Mouse (Mus musculus): ENCODE measurements at regions not wholly inside any gene's neighbourhood (a gene's known extent, or its start where the extent isn't known, plus 50 kb on each side); places are given as distances from the start of the nearest gene placed in this dataset.

DNA sequence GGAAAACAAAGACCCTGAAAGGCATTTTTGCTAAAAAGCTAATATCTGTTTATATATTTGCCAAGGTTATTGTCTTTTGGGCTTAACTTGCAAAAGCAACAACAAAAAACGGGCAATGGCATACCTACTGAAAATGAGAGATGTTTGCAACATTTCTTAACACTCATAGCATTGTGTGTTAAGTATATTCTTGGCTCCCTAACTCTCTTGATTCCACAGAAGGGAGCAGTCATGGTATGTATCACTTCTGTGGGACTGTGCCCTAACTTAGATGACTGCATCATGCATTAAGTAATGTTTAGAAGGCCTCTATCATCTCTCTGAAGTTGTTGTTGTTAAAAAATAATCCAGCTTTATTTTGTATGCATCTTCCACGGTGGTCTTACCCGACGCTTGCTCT lies 67.5 kb upstream of the Ednrb start:
- no peak for TF ChIP-seq CTCF (IDR thresholded peaks at IDR 0.05; ENCODE audit: control insufficient read depth, insufficient read depth, insufficient replicate concordance, low read depth, low read length)
- no peak for TF ChIP-seq POLR2A (IDR thresholded peaks at IDR 0.05; ENCODE audit: control insufficient read depth, low read depth, low read length)
- H3K36me3 ChIP-seq (ENCODE audit: control insufficient read depth, insufficient read depth, low read length), result no peaks in the 10 kb centered on the region
- no peaks in the 10 kb centered on the region for H3K4me1 ChIP-seq (ENCODE audit: control insufficient read depth, insufficient read depth, low read length)
- H3K27me3 ChIP-seq (ENCODE audit: control insufficient read depth, insufficient read depth, low read length), result no peaks in the 10 kb centered on the region
- H3K4me3 ChIP-seq (ENCODE audit: control insufficient read depth, low read depth, low read length), result no peak overlapping the region
- H3K27ac ChIP-seq (ENCODE audit: control insufficient read depth, insufficient read depth, low read depth, low read length), result no peak overlapping the region

DNA sequence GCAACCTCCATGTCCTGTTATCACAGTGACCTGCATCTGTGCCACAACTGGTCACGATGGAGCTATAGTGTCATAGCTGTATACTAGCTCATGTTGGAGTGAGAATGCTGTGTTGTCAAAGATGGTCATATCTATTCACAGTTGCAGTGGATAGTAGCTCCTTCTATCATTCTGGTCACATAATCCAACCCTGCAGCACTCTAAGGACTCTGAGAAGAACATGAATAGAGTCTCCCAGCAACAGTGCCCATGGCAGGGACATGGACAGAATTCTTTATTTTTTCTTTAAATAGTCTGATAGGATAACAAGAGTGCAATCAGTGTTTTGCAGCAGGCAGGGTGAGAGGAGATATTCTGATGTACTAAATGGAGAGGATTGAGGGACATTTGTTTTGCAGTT lies 67.1 kb upstream of the Ednrb start:
- H3K4me3 ChIP-seq (ENCODE audit: control insufficient read depth, low read depth, low read length), result no peak overlapping the region
- TF ChIP-seq CTCF (IDR thresholded peaks at IDR 0.05; ENCODE audit: control insufficient read depth, insufficient read depth, insufficient replicate concordance, low read depth, low read length) (no peak), POLR2A (IDR thresholded peaks at IDR 0.05; ENCODE audit: control insufficient read depth, low read depth, low read length) (no peak)
- no peak overlapping the region for H3K27ac ChIP-seq (ENCODE audit: control insufficient read depth, insufficient read depth, low read depth, low read length)
- no peaks in the 10 kb centered on the region for H3K27me3 ChIP-seq (ENCODE audit: control insufficient read depth, insufficient read depth, low read length)
- H3K4me1 ChIP-seq (ENCODE audit: control insufficient read depth, insufficient read depth, low read length), result no peaks in the 10 kb centered on the region
- no peaks in the 10 kb centered on the region for H3K36me3 ChIP-seq (ENCODE audit: control insufficient read depth, insufficient read depth, low read length)

DNA sequence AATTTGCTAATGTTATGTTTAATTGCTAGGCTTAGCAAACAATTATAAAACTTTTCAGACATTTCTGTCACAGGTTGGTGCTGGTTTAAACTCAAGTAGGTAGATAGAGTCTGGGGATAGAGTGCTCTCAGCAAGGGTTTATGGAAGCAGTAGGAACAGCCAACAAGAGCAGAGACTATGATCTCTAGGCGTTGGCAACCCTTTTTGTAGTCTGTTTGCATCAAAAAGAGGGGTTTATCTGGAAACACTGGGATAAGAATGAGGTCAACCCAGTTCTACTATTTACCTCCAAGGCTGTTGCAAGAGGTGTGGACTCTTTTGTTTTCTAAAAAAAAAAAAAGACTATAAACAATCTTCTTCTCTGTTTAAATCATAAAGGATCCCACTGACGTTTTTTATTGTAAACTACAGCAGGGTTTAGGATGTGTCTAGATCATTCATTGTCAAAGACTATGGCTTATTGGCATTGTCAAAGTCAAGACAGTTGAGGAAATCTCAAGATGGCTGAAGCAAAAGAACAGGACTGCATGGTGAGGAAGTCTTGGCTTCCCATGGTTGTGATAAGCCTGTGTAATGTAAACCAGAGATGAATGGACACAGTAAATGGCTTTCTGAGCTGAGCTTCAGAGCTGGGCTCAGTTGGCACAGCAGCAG lies 62.3 kb upstream of the Ednrb start:
- peaks cover 3% of the 10 kb centered on the region; the same call in 1 of the 2 replicates for H3K4me1 ChIP-seq (ENCODE audit: control insufficient read depth, insufficient read depth, low read length)
- TF ChIP-seq POLR2A (IDR thresholded peaks at IDR 0.05; ENCODE audit: control insufficient read depth, low read depth, low read length), result no peak
- TF ChIP-seq CTCF (IDR thresholded peaks at IDR 0.05; ENCODE audit: control insufficient read depth, insufficient read depth, insufficient replicate concordance, low read depth, low read length), result no peak
- H3K27me3 ChIP-seq (ENCODE audit: control insufficient read depth, insufficient read depth, low read length), result no peaks in the 10 kb centered on the region
- no peak overlapping the region for H3K4me3 ChIP-seq (ENCODE audit: control insufficient read depth, low read depth, low read length)
- no peak overlapping the region for H3K27ac ChIP-seq (ENCODE audit: control insufficient read depth, insufficient read depth, low read depth, low read length)
- no peaks in the 10 kb centered on the region for H3K36me3 ChIP-seq (ENCODE audit: control insufficient read depth, insufficient read depth, low read length)

DNA sequence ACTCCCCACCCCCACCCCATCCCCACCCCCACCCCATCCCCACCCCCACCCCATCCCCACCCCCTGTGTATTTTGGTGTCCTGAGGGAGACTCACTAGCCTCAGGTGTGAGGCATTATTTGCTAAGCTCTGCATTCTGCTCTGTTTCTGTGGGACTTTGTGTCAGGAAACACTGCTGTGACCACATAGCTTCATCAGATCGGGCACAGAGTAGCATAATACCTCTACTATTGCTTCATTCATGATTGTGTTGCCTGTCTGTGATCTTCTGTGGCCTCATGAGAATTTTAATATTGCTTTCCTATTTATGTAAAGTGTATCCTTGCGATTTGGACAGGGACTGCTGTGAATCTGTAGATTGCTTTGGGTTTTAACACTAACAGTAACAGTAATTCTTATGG lies 56.6 kb upstream of the Ednrb start:
- Histone ChIP-seq H3K4me3 (ENCODE audit: control insufficient read depth, low read depth, low read length) (no peak overlapping the region; the same call in 1 of the 2 replicates), H3K36me3 (ENCODE audit: control insufficient read depth, insufficient read depth, low read length) (no peaks in the 10 kb centered on the region), H3K4me1 (ENCODE audit: control insufficient read depth, insufficient read depth, low read length) (peaks cover 9% of the 10 kb centered on the region), H3K27ac (ENCODE audit: control insufficient read depth, insufficient read depth, low read depth, low read length) (no peak overlapping the region), H3K27me3 (ENCODE audit: control insufficient read depth, insufficient read depth, low read length) (no peaks in the 10 kb centered on the region)
- no peak for TF ChIP-seq POLR2A (IDR thresholded peaks at IDR 0.05; ENCODE audit: control insufficient read depth, low read depth, low read length)
- no peak for TF ChIP-seq CTCF (IDR thresholded peaks at IDR 0.05; ENCODE audit: control insufficient read depth, insufficient read depth, insufficient replicate concordance, low read depth, low read length)

DNA sequence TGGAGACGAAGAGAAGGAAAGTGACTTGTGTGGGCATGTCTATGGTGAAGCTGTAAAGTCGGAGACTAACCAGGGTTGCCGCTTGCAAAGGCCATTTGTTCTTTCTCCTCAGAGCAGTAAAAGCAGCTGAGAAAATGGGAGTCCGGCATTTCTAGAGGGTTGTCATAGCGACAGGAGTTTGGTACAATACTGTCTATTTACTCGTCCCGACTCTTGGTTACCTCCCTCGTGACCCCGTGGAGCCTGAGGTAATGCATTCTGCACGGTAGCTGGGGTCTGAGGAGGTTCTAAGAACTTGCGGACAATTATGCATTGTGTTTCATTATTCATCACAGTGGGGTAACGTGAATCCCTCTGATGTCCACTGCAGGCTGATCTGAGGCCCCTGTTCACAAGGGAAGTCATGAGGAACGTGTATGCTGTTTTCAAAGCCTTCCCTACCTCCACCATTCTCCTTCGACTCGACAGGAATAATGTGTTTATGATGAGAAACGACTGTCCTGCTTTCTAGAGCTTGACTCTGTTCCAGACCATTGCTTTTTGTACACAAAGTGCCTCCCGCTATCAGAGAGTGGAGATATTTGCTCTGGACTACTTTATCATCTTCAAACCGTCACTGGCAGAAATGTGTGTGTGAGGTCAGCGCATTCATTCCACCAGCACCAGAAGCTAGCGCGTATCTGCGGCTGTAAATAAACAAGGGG lies 55.1 kb upstream of the Ednrb start:
- no peaks in the 10 kb centered on the region for H3K27me3 ChIP-seq (ENCODE audit: control insufficient read depth, insufficient read depth, low read length)
- H3K4me1 ChIP-seq (ENCODE audit: control insufficient read depth, insufficient read depth, low read length), result peaks cover 9% of the 10 kb centered on the region
- TF ChIP-seq POLR2A (IDR thresholded peaks at IDR 0.05; ENCODE audit: control insufficient read depth, low read depth, low read length) (no peak), CTCF (IDR thresholded peaks at IDR 0.05; ENCODE audit: control insufficient read depth, insufficient read depth, insufficient replicate concordance, low read depth, low read length) (no peak)
- peak overlapping the region; percentile 81 for H3K4me3 ChIP-seq (ENCODE audit: control insufficient read depth, low read depth, low read length)
- H3K27ac ChIP-seq (ENCODE audit: control insufficient read depth, insufficient read depth, low read depth, low read length), result peak overlapping the region; percentile 62
- H3K36me3 ChIP-seq (ENCODE audit: control insufficient read depth, insufficient read depth, low read length), result no peaks in the 10 kb centered on the region

DNA sequence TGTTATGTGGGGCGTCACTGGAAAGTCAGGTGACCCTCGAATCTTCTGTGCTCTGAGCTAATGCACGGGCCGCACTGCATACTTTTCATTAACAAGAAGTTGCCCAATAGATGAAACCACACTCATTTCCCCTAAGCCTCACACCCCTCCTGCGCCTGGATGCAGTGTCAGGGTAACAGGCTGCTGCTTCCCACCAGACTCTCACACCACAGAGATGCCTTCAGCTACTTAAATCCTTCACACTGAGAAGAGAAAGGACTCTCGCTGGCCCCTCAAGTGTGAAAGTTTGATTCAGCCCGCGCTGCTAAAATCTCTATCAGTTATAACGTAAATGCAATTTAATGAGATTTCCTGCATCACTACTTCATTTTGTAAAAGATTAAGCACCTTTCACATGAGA lies 54.5 kb upstream of the Ednrb start:
- TF ChIP-seq CTCF (IDR thresholded peaks at IDR 0.05; ENCODE audit: control insufficient read depth, insufficient read depth, insufficient replicate concordance, low read depth, low read length) (no peak), POLR2A (IDR thresholded peaks at IDR 0.05; ENCODE audit: control insufficient read depth, low read depth, low read length) (no peak)
- Histone ChIP-seq H3K36me3 (ENCODE audit: control insufficient read depth, insufficient read depth, low read length) (no peaks in the 10 kb centered on the region), H3K4me1 (ENCODE audit: control insufficient read depth, insufficient read depth, low read length) (peaks cover 9% of the 10 kb centered on the region), H3K27me3 (ENCODE audit: control insufficient read depth, insufficient read depth, low read length) (no peaks in the 10 kb centered on the region), H3K27ac (ENCODE audit: control insufficient read depth, insufficient read depth, low read depth, low read length) (no peak overlapping the region), H3K4me3 (ENCODE audit: control insufficient read depth, low read depth, low read length) (peak overlapping the region; percentile 81)

DNA sequence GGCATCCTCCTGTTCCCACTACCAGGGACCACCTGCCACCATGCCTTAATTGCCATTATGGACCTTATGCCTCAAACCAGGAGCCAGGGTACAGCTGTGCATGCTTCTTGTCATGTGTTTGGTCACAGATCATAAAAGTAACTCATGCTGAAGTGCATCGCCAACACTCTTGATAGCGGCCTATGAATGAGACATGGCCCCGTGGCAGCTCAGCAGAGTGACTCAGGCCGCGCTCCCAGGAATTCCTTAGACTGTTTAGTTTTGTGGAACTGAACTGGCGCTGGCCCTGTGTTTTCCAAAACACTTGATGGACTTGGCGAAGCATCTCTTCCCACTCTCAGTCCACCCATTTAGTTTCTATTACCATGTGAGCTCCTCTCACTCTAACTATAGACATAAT lies 51.1 kb upstream of the Ednrb start:
- no peak overlapping the region for H3K27ac ChIP-seq (ENCODE audit: control insufficient read depth, insufficient read depth, low read depth, low read length)

More for the DNA sequence above, 51.1 kb upstream of the Ednrb start:
- peaks cover 7% of the 10 kb centered on the region for H3K4me1 ChIP-seq (ENCODE audit: control insufficient read depth, insufficient read depth, low read length)
- no peaks in the 10 kb centered on the region for H3K27me3 ChIP-seq (ENCODE audit: control insufficient read depth, insufficient read depth, low read length)
- TF ChIP-seq POLR2A (IDR thresholded peaks at IDR 0.05; ENCODE audit: control insufficient read depth, low read depth, low read length) (no peak), CTCF (IDR thresholded peaks at IDR 0.05; ENCODE audit: control insufficient read depth, insufficient read depth, insufficient replicate concordance, low read depth, low read length) (no peak)
- H3K36me3 ChIP-seq (ENCODE audit: control insufficient read depth, insufficient read depth, low read length), result no peaks in the 10 kb centered on the region
- H3K4me3 ChIP-seq (ENCODE audit: control insufficient read depth, low read depth, low read length), result no peak overlapping the region
